Mouse (Mus musculus) midbrain, postnatal 0 days (tissue): ENCODE data around the gene Fam20c. TPM values are rescaled to one million over a fixed set of nuclear protein-coding genes. Genes with fewer than 3 reads are reported as not detected.

Experiments
- ATAC-seq: fragments of 200-750 bp; cut with Nextera tagmentation; 2 replicates; pipeline ENCODE4 v1.8.0; 2017; ENCODE audit warnings: moderate number of reproducible peaks, mild to moderate bottlenecking, moderate TSS enrichment, moderate library complexity; ENCODE audit not compliant: low FRiP score
- DNase-seq: peaks from one replicate; pipeline ENCODE4 v3.0.0-alpha.2; 2015; ENCODE audit warnings: low spot score
- H3K27ac ChIP-seq: fragments of 300-500 bp; sonication (generic); 2 replicates; pipeline ENCODE4 v1.5.1; 2014; ENCODE audit warnings: low read depth, mild to moderate bottlenecking, low read length, mixed read lengths
- H3K27me3 ChIP-seq: fragments of 300-500 bp; sonication (generic); 2 replicates; pipeline ENCODE4 v1.6.1; 2014; ENCODE audit warnings: low read length, control low read depth, mixed read lengths; ENCODE audit not compliant: insufficient read depth
- H3K36me3 ChIP-seq: fragments of 300-500 bp; sonication (generic); 2 replicates; pipeline ENCODE4 v1.6.1; 2014; ENCODE audit warnings: low read length, control low read depth, mixed read lengths; ENCODE audit not compliant: insufficient read depth
- H3K4me1 ChIP-seq: fragments of 300-500 bp; sonication (generic); 2 replicates; pipeline ENCODE4 v1.6.1; 2014; ENCODE audit warnings: mild to moderate bottlenecking, control low read depth, antibody characterized with exemption, low read length, mixed read lengths; ENCODE audit not compliant: insufficient read depth
- H3K4me2 ChIP-seq: fragments of 300-500 bp; sonication (generic); 2 replicates; pipeline ENCODE4 v1.6.1; 2014; ENCODE audit warnings: low read depth, mild to moderate bottlenecking, low read length, mixed read lengths; ENCODE audit not compliant: poor library complexity, severe bottlenecking
- H3K4me3 ChIP-seq: fragments of 300-500 bp; sonication (generic); 2 replicates; pipeline ENCODE4 v1.5.1; 2014; ENCODE audit warnings: low read depth, mild to moderate bottlenecking, low read length, moderate library complexity
- H3K9ac ChIP-seq: fragments of 300-500 bp; sonication (generic); replicated peaks from 2 replicates; pipeline ENCODE4 v1.6.1; 2014; ENCODE audit warnings: mild to moderate bottlenecking, low read length, moderate library complexity, mixed read lengths; ENCODE audit not compliant: poor library complexity, severe bottlenecking
- H3K9me3 ChIP-seq: fragments of 300-500 bp; sonication (generic); 2 replicates; pipeline ENCODE4 v1.6.1; 2016; ENCODE audit warnings: low read length, control low read depth
- CTCF ChIP-seq: IDR thresholded peaks from 2 replicates; pipeline ENCODE4 v1.5.1; 2016; ENCODE audit warnings: antibody characterized with exemption, mild to moderate bottlenecking
- WGBS: fragments of 180-500 bp; shearing (Covaris S2); extraction: QIAGEN DNeasy Blood & Tissue Kit; methylation state at CpG from one replicate; pipeline ENCODE4 v1.1.7; 2014; 5-methylcytosine and 5-hydroxymethylcytosine counted together
- polyA plus RNA-seq: library from polyadenylated mRNA; unstranded; fragments of >200 nt; fragmentation: Nextera tagmentation; extraction: Ambion mirVana; gene quantifications from 2 replicates; pipeline ENCODE4 v1.2.1, GENCODE M21; 2015
- total RNA-seq: library from RNA; depleted of rRNA; stranded (reverse); fragments of >200 nt; gene quantifications from 2 replicates; pipeline ENCODE4 v1.2.3, GENCODE M21; 2014

The Fam20c gene
- total and polyA plus RNA-seq, 2 experiments from 2014 or later, result 51.6 to 106 TPM

- H3K4me3 ChIP-seq, result no peak overlapping the region
- H3K36me3 ChIP-seq, result no peaks in the 10 kb centered on the region
- no peaks in the 10 kb centered on the region for H3K27me3 ChIP-seq
- H3K4me2 ChIP-seq, result no peak overlapping the region
- no peak overlapping the region for H3K27ac ChIP-seq
- H3K4me1 ChIP-seq, result no peaks in the 10 kb centered on the region
- no peaks in the 10 kb centered on the region for H3K9me3 ChIP-seq
- ATAC-seq (no peak), DNase-seq (no peak)
- no peak for TF ChIP-seq CTCF
- WGBS, result 74% methylated on average over 23 of the region's 23 CpGs
- H3K9ac ChIP-seq, result no peak overlapping the region
These were observed 95.6 kb downstream of the Fam20c start for GRCm38 (mm10) chr5:138849682-138850461.

GRCm38 (mm10) chr5:138850462-138850844 is 96.1 kb downstream of the Fam20c start:
- no peak for TF ChIP-seq CTCF
- Histone ChIP-seq H3K4me3 (no peak overlapping the region), H3K27ac (no peak overlapping the region), H3K27me3 (no peaks in the 10 kb centered on the region), H3K9me3 (no peaks in the 10 kb centered on the region), H3K4me1 (no peaks in the 10 kb centered on the region), H3K9ac (no peak overlapping the region), H3K36me3 (no peaks in the 10 kb centered on the region), H3K4me2 (no peak overlapping the region)
- no peak for DNase-seq
- no peak for ATAC-seq
- WGBS, result 86% methylated on average over 5 of the region's 5 CpGs

DNA sequence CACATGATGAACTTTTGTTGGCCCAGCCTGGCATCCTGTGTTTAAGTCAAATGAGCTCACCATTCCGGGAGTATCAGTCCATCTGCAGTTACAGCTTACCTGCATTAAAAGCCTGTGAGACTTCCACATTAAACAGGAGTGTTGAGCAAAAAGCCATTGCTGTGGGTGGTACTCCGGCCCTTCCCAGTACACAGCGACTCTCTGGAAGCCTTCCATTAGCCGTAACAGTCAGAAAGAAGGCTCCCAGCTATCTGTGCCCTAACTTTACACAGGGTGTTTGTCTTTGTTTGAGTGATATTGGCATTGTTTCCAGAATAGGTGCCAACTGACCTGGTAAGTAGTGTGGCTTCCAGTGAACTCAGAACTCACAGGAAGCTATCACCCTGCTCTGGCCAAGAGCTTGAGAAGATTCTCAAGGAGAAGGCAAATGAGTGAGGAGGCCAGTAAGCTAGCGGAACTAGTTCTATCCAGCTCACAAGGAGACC is 97.0 kb downstream of the Fam20c start:
- no peak for TF ChIP-seq CTCF
- H3K9ac ChIP-seq, result no peak overlapping the region
- 86% methylated on average over 5 of the region's 5 CpGs for WGBS

GRCm38 (mm10) chr5:138852151-138852550 is 97.8 kb downstream of the Fam20c start:
- no peak overlapping the region for H3K9ac ChIP-seq
- DNase-seq (no peak), ATAC-seq (no peak)
- H3K4me2 ChIP-seq, result no peak overlapping the region
- WGBS, result 70% methylated on average over 4 of the region's 4 CpGs
- H3K4me3 ChIP-seq, result no peak overlapping the region
- TF ChIP-seq CTCF, result no peak
- H3K9me3 ChIP-seq, result no peaks in the 10 kb centered on the region
- no peaks in the 10 kb centered on the region for H3K36me3 ChIP-seq
- no peaks in the 10 kb centered on the region for H3K4me1 ChIP-seq
- H3K27me3 ChIP-seq, result no peaks in the 10 kb centered on the region
- H3K27ac ChIP-seq, result no peak overlapping the region

More for the DNA sequence above, 97.0 kb downstream of the Fam20c start:
- Histone ChIP-seq H3K27me3 (no peaks in the 10 kb centered on the region), H3K36me3 (no peaks in the 10 kb centered on the region), H3K27ac (no peak overlapping the region), H3K4me2 (no peak overlapping the region), H3K4me3 (no peak overlapping the region), H3K9me3 (no peaks in the 10 kb centered on the region), H3K4me1 (no peaks in the 10 kb centered on the region)
- DNase-seq, result no peak
- ATAC-seq, result no peak

GRCm38 (mm10) chr5:138853349-138853748 is 99.0 kb downstream of the Fam20c start:
- 66% methylated on average over 2 of the region's 2 CpGs for WGBS
- ATAC-seq, result no peak

GRCm38 (mm10) chr5:138857010-138857617 is 102.8 kb downstream of the Fam20c start:
- TF ChIP-seq CTCF, result peak; percentile 87
- H3K4me1 ChIP-seq, result no peaks in the 10 kb centered on the region
- H3K9me3 ChIP-seq, result no peaks in the 10 kb centered on the region
- no peak overlapping the region for H3K27ac ChIP-seq
- ATAC-seq, result peak; percentile 72; the same call in 1 of the 2 replicates
- H3K4me2 ChIP-seq, result no peak overlapping the region
- H3K36me3 ChIP-seq, result no peaks in the 10 kb centered on the region
- DNase-seq, result peak; percentile 86
- H3K27me3 ChIP-seq, result no peaks in the 10 kb centered on the region
- no peak overlapping the region for H3K9ac ChIP-seq
- no peak overlapping the region for H3K4me3 ChIP-seq
- WGBS, result 38% methylated on average over 9 of the region's 9 CpGs

More at GRCm38 (mm10) chr5:138853349-138853748, 99.0 kb downstream of the Fam20c start:
- no peaks in the 10 kb centered on the region for H3K4me1 ChIP-seq
- no peak overlapping the region for H3K4me2 ChIP-seq
- no peak overlapping the region for H3K27ac ChIP-seq
- H3K4me3 ChIP-seq, result no peak overlapping the region
- H3K9ac ChIP-seq, result no peak overlapping the region
- H3K27me3 ChIP-seq, result no peaks in the 10 kb centered on the region
- H3K36me3 ChIP-seq, result no peaks in the 10 kb centered on the region
- H3K9me3 ChIP-seq, result no peaks in the 10 kb centered on the region
- no peak for DNase-seq
- no peak for TF ChIP-seq CTCF
